Mouse (Mus musculus) C2C12 (cell line): Measurements from ENCODE around the gene Lexm.

ENCODE experiments used
- CEBPB ChIP-seq: IDR thresholded peaks from one replicate; pipeline ENCODE4 v1.6.1; 2011; ENCODE audit warnings: low read depth, mild to moderate bottlenecking, control low read depth, moderate library complexity
- CTCF ChIP-seq: IDR thresholded peaks from one replicate; pipeline ENCODE4 v1.5.1; 2011; ENCODE audit not compliant: control insufficient read depth, insufficient read depth, insufficient read length
- MAX ChIP-seq: IDR thresholded peaks from one replicate; pipeline ENCODE4 v1.6.1; 2011; ENCODE audit warnings: mild to moderate bottlenecking, control low read depth
- MYOD1 ChIP-seq: IDR thresholded peaks from one replicate; pipeline ENCODE4 v1.6.1; 2011; ENCODE audit warnings: low read depth; ENCODE audit not compliant: control insufficient read depth, insufficient read length
- USF1 ChIP-seq: IDR thresholded peaks from one replicate; pipeline ENCODE4 v1.6.1; 2011; ENCODE audit warnings: low read depth, mild to moderate bottlenecking, control low read depth, moderate library complexity

DNA sequence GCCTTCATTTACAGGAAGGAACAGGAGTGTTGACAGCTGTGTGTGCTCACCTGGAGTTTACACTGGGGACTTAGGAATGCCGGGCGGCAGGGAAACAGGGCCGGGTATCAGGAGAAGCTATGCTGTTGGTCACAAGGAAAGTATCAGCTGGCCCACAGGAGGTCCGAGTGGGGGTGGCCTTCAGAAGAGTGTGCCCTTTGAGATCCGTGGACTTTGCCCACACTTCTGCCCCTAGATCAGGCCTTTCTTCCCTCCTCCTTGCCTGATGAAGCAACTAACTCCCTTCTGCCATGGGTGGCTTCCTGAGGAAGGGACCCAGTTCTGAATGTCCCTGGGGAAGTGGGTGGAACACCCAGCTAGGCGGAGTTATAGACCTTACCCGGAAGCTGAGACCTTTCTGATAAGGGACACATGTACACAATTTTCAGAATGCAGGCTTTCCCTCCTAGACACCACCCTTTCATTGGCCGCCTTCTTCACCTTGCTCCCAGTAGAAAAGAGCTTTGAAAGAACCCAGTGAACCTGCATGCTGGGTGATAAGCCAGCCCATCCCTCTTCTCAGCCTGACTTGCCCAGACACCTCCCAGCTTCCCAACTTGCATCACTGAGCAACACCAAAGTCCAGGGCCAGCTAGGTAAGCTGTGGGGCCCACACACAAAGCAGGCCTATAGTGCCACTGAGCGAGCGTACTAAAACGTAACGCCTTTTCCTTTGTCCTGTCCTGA, 34.5 kb downstream of the Lexm start:
- TF ChIP-seq CTCF = no peak
- no peak for TF ChIP-seq MAX
- no peak for TF ChIP-seq USF1
- TF ChIP-seq CEBPB = no peak
- TF ChIP-seq MYOD1 = no peak
